Mouse (Mus musculus) embryonic facial prominence, embryonic 15.5 days (tissue): ENCODE measurements around the gene Hip1. TPM values are rescaled to one million over a fixed set of nuclear protein-coding genes. Genes with fewer than 3 reads are reported as not detected.

Experiments used
- ATAC-seq: fragments of 200-750 bp; cut with Nextera tagmentation; 2 replicates; pipeline ENCODE4 v1.8.0; 2017; ENCODE audit warnings: low read depth, moderate TSS enrichment; ENCODE audit not compliant: insufficient number of reproducible peaks, low FRiP score, low TSS enrichment
- H3K27ac ChIP-seq: fragments of 300-500 bp; sonication (generic); replicated peaks from 2 replicates; pipeline ENCODE4 v1.5.1; 2015; ENCODE audit warnings: mild to moderate bottlenecking, inconsistent platforms
- H3K27me3 ChIP-seq: fragments of 300-500 bp; sonication (generic); 2 replicates; pipeline ENCODE4 v1.6.1; 2015; ENCODE audit warnings: inconsistent platforms
- H3K36me3 ChIP-seq: fragments of 300-500 bp; sonication (generic); 2 replicates; pipeline ENCODE4 v1.6.1; 2015; ENCODE audit warnings: mild to moderate bottlenecking, inconsistent platforms
- H3K4me1 ChIP-seq: fragments of 300-500 bp; sonication (generic); 2 replicates; pipeline ENCODE4 v1.6.1; 2015; ENCODE audit warnings: inconsistent platforms
- H3K4me2 ChIP-seq: fragments of 300-500 bp; sonication (generic); replicated peaks from 2 replicates; pipeline ENCODE4 v1.6.1; 2015; ENCODE audit warnings: mild to moderate bottlenecking, inconsistent platforms
- H3K4me3 ChIP-seq: fragments of 300-500 bp; sonication (generic); replicated peaks from 2 replicates; pipeline ENCODE4 v1.5.1; 2015; ENCODE audit warnings: mild to moderate bottlenecking, inconsistent platforms
- H3K9ac ChIP-seq: fragments of 300-500 bp; sonication (generic); 2 replicates; pipeline ENCODE4 v1.6.1; 2015; ENCODE audit warnings: inconsistent platforms
- H3K9me3 ChIP-seq: fragments of 300-500 bp; sonication (generic); replicated peaks from 2 replicates; pipeline ENCODE4 v1.6.1; 2016; ENCODE audit warnings: inconsistent platforms
- WGBS: fragments of 180-500 bp; shearing (Covaris S2); methylation state at CpG from one replicate; pipeline ENCODE4 v1.1.7; 2015; 5-methylcytosine and 5-hydroxymethylcytosine counted together
- polyA plus RNA-seq: library from polyadenylated mRNA; unstranded; fragments of >200 nt; fragmentation: Nextera tagmentation; extraction: Ambion mirVana; gene quantifications from 2 replicates; pipeline ENCODE4 v1.2.1, GENCODE M21; 2015

Hip1 gene
- polyA plus RNA-seq, 1 experiment from 2014 or later, result 32.0 TPM

DNA sequence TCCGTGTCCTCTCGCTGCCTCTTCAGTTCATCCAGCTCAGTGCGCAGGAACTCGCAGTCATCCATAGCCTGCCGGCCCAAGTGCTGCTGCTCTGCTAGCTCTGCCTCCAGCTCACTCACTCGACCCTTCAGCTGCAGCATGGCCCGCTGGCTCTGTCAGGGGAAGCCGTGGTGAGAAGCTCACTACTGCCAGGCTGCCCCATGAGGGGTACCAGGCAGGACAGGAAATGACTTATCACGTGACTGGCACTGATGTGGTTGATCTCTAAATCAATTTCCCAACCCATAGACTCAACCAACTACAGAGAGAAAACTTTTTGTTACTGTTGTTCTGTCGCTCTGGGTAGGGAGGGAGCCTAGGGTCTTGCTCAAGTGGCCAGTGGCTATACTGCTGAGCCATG lies 109.9 kb downstream of the Hip1 start:
- H3K4me2 ChIP-seq, result no peak overlapping the region
- H3K27me3 ChIP-seq, result no peaks in the 10 kb centered on the region
- H3K4me1 ChIP-seq, result no peaks in the 10 kb centered on the region
- no peak overlapping the region for H3K4me3 ChIP-seq
- no peak for ATAC-seq
- no peak overlapping the region for H3K9ac ChIP-seq
- 94% methylated on average over 10 of the region's 10 CpGs for WGBS
- no peak overlapping the region for H3K27ac ChIP-seq
- H3K9me3 ChIP-seq, result 0 out of 2 replicates have a peak, but pooled peaks cover 8% of the 10 kb centered on the region
- H3K36me3 ChIP-seq, result peaks cover 60% of the 10 kb centered on the region

DNA sequence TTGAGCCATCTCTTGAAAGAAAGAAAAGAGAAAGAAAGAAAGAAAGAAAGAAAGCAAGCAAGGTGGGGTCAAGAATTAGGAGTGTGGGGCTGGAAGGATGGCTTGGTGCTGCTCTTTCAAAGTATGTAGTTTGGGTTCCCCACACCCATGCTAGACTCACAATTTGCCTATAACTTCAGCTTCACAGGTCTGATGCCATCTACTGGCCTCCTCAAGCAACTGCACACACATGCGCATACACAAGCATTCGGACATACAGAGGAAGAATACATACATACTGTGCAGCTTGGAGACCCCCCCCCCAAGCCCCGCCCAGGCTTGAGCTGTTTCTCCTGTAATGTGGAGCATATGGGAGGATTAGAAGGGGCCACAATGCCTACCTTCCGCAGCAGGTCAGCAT lies 111.1 kb downstream of the Hip1 start:
- no peak overlapping the region for H3K9ac ChIP-seq
- H3K9me3 ChIP-seq, result 0 out of 2 replicates have a peak, but pooled peaks cover 8% of the 10 kb centered on the region
- no peak overlapping the region for H3K4me3 ChIP-seq
- H3K4me2 ChIP-seq, result no peak overlapping the region
- 95% methylated on average over 4 of the region's 4 CpGs for WGBS
- ATAC-seq, result no peak
- no peaks in the 10 kb centered on the region for H3K4me1 ChIP-seq
- H3K27ac ChIP-seq, result no peak overlapping the region
- H3K36me3 ChIP-seq, result peaks cover 68% of the 10 kb centered on the region
- H3K27me3 ChIP-seq, result no peaks in the 10 kb centered on the region

DNA sequence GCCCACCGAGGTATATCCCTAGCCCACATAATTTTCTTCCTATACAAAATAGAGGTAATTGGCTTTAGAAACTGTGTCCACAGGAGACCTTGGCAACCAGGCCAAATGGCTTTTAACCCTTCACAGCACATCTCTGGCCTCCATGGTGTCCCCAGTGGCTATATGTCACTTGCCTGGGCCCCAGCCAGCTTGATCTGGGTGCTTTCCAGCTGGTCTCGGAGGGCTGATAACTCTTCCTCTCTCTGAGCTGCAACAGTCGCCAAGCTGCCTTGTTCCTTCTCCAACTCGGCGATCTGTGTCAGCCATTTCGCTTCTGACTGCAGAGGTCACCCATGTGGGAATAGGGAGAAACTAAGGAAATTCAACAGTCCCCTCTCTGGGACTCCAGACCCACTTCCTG lies 113.8 kb downstream of the Hip1 start:
- Histone ChIP-seq H3K36me3 (peaks cover 77% of the 10 kb centered on the region), H3K4me3 (no peak overlapping the region), H3K4me1 (no peaks in the 10 kb centered on the region), H3K9ac (no peak overlapping the region), H3K27me3 (no peaks in the 10 kb centered on the region), H3K9me3 (0 out of 2 replicates have a peak, but pooled peaks cover 8% of the 10 kb centered on the region), H3K4me2 (no peak overlapping the region), H3K27ac (no peak overlapping the region)
- no peak for ATAC-seq
- 90% methylated on average over 6 of the region's 6 CpGs for WGBS

DNA sequence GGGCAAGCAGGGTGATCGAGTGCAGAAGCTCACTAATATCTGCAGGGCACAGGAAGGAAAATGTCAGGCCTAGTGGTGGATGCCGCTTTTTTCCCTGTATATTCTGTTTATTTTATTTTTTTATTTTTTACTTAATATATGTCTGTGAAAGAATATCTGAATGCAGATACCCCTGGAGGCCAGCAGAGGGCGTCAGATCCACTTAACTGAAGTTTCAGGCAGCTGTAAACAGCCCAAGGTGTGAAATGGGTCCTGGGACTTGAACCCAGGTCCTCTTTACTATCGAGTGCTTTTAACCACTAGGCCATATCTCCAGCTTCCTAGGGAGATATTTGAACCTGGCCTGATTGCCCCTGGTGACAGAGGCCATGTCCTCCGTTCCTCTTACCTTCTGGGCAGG lies 116.1 kb downstream of the Hip1 start:
- H3K4me2 ChIP-seq, result no peak overlapping the region
- no peak for ATAC-seq
- peaks cover 79% of the 10 kb centered on the region for H3K36me3 ChIP-seq
- H3K4me3 ChIP-seq, result no peak overlapping the region
- WGBS, result 72% methylated on average over 5 of the region's 5 CpGs
- no peaks in the 10 kb centered on the region for H3K4me1 ChIP-seq
- no peaks in the 10 kb centered on the region for H3K27me3 ChIP-seq
- H3K9me3 ChIP-seq, result 0 out of 2 replicates have a peak, but pooled peaks cover under 1% of the 10 kb centered on the region
- H3K9ac ChIP-seq, result no peak overlapping the region
- H3K27ac ChIP-seq, result no peak overlapping the region

DNA sequence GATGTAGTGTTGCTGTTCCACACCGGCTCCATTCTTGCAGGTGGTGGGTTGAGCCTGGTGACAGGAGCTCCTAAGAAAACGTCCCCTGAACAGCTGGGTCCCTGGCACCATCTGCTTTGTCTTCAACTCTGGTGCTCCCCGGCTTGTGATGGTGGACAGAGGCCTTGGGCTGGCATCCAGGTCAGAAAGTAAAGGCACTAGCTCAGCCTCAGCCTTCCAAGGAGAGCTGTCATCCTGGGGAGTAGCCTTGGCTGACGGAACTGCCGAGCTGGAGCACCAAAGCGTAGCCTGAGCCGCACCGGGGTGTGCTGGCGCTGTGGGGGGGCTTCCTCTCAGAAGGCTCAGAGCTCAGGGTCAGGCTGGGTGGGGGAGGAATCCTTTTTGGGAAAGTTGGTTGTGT lies 134.7 kb downstream of the Hip1 start:
- H3K27ac ChIP-seq, result no peak overlapping the region
- no peak for ATAC-seq
- H3K9me3 ChIP-seq, result no peaks in the 10 kb centered on the region
- no peak overlapping the region for H3K9ac ChIP-seq
- H3K4me3 ChIP-seq, result no peak overlapping the region
- no peaks in the 10 kb centered on the region for H3K27me3 ChIP-seq
- peaks cover 43% of the 10 kb centered on the region for H3K36me3 ChIP-seq
- WGBS, result 87% methylated on average over 9 of the region's 9 CpGs
- H3K4me2 ChIP-seq, result no peak overlapping the region
- no peaks in the 10 kb centered on the region for H3K4me1 ChIP-seq

- Histone ChIP-seq H3K9me3 (no peaks in the 10 kb centered on the region), H3K27me3 (no peaks in the 10 kb centered on the region)
- 86% methylated on average over 4 of the region's 4 CpGs for WGBS
These were observed 136.8 kb downstream of the Hip1 start for GRCm38 (mm10) chr5:135408114-135408513.

GRCm38 (mm10) chr5:135405437-135405836 lies 139.5 kb downstream of the Hip1 start:
- Histone ChIP-seq H3K4me1 (no peaks in the 10 kb centered on the region), H3K9ac (no peak overlapping the region), H3K36me3 (peaks cover 9% of the 10 kb centered on the region), H3K4me3 (no peak overlapping the region), H3K4me2 (no peak overlapping the region), H3K27ac (no peak overlapping the region), H3K9me3 (no peaks in the 10 kb centered on the region), H3K27me3 (no peaks in the 10 kb centered on the region)
- ATAC-seq, result no peak
- WGBS, result 82% methylated on average over 9 of the region's 9 CpGs

More at GRCm38 (mm10) chr5:135408114-135408513, 136.8 kb downstream of the Hip1 start:
- Histone ChIP-seq H3K4me2 (no peak overlapping the region), H3K4me1 (no peaks in the 10 kb centered on the region), H3K9ac (no peak overlapping the region), H3K4me3 (no peak overlapping the region), H3K36me3 (peaks cover 29% of the 10 kb centered on the region), H3K27ac (no peak overlapping the region)
- no peak for ATAC-seq

DNA sequence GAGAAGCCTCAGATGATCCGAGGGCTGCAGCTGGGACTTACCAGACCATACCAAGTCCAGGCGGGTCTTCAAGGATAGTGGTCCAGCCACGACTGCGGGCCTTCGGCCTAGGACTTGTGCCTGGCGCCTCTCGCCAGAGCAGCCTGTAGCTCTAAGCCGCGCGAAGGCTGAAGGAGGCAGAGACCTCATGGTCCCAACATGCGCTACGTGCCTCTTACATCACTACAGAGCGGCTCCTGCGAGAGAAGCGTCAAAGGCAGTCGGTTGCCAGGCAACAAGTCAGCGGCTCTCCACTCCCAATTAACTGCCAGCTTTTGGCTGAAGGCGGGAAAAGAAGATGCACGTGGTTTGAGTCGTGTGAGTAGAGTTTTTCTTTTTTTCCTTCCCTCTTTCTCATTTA lies 140.3 kb downstream of the Hip1 start:
- H3K27me3 ChIP-seq, result no peaks in the 10 kb centered on the region
- no peak overlapping the region for H3K4me2 ChIP-seq
- peaks cover 2% of the 10 kb centered on the region; the same call in 1 of the 2 replicates for H3K36me3 ChIP-seq
- no peak overlapping the region for H3K4me3 ChIP-seq
- no peaks in the 10 kb centered on the region for H3K9me3 ChIP-seq
- H3K27ac ChIP-seq, result no peak overlapping the region
- H3K9ac ChIP-seq, result no peak overlapping the region
- WGBS, result 34% methylated on average over 20 of the region's 20 CpGs
- H3K4me1 ChIP-seq, result no peaks in the 10 kb centered on the region
- ATAC-seq, result no peak

- no peaks in the 10 kb centered on the region for H3K4me1 ChIP-seq
- H3K36me3 ChIP-seq, result no peaks in the 10 kb centered on the region
- no peak overlapping the region for H3K4me2 ChIP-seq
- H3K4me3 ChIP-seq, result no peak overlapping the region
- ATAC-seq, result no peak
- no peaks in the 10 kb centered on the region for H3K27me3 ChIP-seq
- no peaks in the 10 kb centered on the region for H3K9me3 ChIP-seq
- WGBS, result 8% methylated on average over 2 of the region's 2 CpGs
- no peak overlapping the region for H3K27ac ChIP-seq
- H3K9ac ChIP-seq, result no peak overlapping the region
These were observed 144.7 kb downstream of the Hip1 start for GRCm38 (mm10) chr5:135400244-135400643.

DNA sequence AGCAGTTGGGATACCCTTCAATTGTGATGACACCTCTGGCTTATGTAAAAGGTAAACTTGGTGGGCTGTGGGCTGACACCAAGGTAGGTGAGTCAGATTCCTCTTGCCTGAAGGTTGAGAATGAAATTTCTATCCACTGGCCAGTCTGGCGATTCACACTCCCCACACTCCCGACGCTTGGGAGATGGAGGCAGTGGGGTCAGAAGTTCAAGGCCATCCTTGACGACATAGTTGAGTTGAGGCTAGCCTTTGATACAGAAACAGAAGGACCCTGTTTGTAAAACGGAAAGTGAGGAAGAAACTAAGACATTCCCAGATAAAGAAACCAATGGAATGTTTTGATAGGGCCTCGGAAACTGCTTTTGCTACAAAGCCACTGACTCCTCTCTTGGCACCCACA lies 145.5 kb downstream of the Hip1 start:
- H3K4me3 ChIP-seq, result no peak overlapping the region
- no peak overlapping the region for H3K4me2 ChIP-seq
- no peaks in the 10 kb centered on the region for H3K27me3 ChIP-seq
- no peaks in the 10 kb centered on the region for H3K36me3 ChIP-seq
- H3K27ac ChIP-seq, result no peak overlapping the region
- no peak for ATAC-seq
- H3K9ac ChIP-seq, result no peak overlapping the region
- peaks cover 5% of the 10 kb centered on the region; the same call in 1 of the 2 replicates for H3K4me1 ChIP-seq
- WGBS, result 67% methylated on average over 6 of the region's 6 CpGs
- no peaks in the 10 kb centered on the region for H3K9me3 ChIP-seq

GRCm38 (mm10) chr5:135395826-135396225 lies 149.1 kb downstream of the Hip1 start:
- WGBS, result 53% methylated on average over 5 of the region's 5 CpGs

GRCm38 (mm10) chr5:135394004-135394823 lies 150.7 kb downstream of the Hip1 start, which contains the start of gene Pom121:
Pom121 (minus strand) TSS chr5:135394546.
- Histone ChIP-seq H3K9me3 (no peaks in the 10 kb centered on the region), H3K27me3 (no peaks in the 10 kb centered on the region), H3K4me1 (peaks cover 16% of the 10 kb centered on the region), H3K9ac (peak within 1 kb of the TSS; percentile 99), H3K27ac (peak within 1 kb of the TSS; percentile 89), H3K36me3 (peaks cover 29% of the 10 kb centered on the region), H3K4me2 (peak within 1 kb of the TSS; percentile 78), H3K4me3 (peak within 1 kb of the TSS; percentile 97)
- ATAC-seq, result peak; percentile 90
- under 1% methylated on average over 104 of the region's 110 CpGs for WGBS

More at GRCm38 (mm10) chr5:135395826-135396225, 149.1 kb downstream of the Hip1 start:
- ATAC-seq, result no peak
- H3K36me3 ChIP-seq, result peaks cover 14% of the 10 kb centered on the region
- no peak overlapping the region for H3K27ac ChIP-seq
- H3K27me3 ChIP-seq, result no peaks in the 10 kb centered on the region
- no peak overlapping the region for H3K9ac ChIP-seq
- no peaks in the 10 kb centered on the region for H3K9me3 ChIP-seq
- peaks cover 16% of the 10 kb centered on the region for H3K4me1 ChIP-seq
- H3K4me2 ChIP-seq, result no peak overlapping the region
- no peak overlapping the region for H3K4me3 ChIP-seq
